Mouse (Mus musculus) liver, embryonic 16.5 days (tissue): Measurements from ENCODE around the gene Nol3. TPM values are rescaled to one million over a fixed set of nuclear protein-coding genes. Genes with fewer than 3 reads are reported as not detected.
"Not testable (repeated sequence)": the region's sequence is repeated elsewhere in the genome, so short reads cannot be mapped to it uniquely, and the experiment has no call there.

ENCODE experiments used
- ATAC-seq: fragments of 200-750 bp; cut with Nextera tagmentation; 2 replicates; pipeline ENCODE4 v1.8.0; 2017; ENCODE audit warnings: low read depth, mild to moderate bottlenecking, moderate number of reproducible peaks, moderate library complexity
- H3K27ac ChIP-seq: fragments of 300-500 bp; sonication (generic); 2 replicates; pipeline ENCODE4 v1.5.1; 2014; ENCODE audit warnings: mild to moderate bottlenecking, low read length
- H3K27me3 ChIP-seq: fragments of 300-500 bp; sonication (generic); 2 replicates; pipeline ENCODE4 v1.6.1; 2014; ENCODE audit warnings: low read depth, low read length, mixed read lengths; ENCODE audit not compliant: control insufficient read depth, insufficient read depth
- H3K36me3 ChIP-seq: fragments of 300-500 bp; sonication (generic); 2 replicates; pipeline ENCODE4 v1.6.1; 2014; ENCODE audit warnings: mild to moderate bottlenecking; ENCODE audit not compliant: control insufficient read depth, insufficient read depth
- H3K4me1 ChIP-seq: fragments of 300-500 bp; sonication (generic); 2 replicates; pipeline ENCODE4 v1.6.1; 2014; ENCODE audit warnings: low read depth, low read length, mixed read lengths; ENCODE audit not compliant: control insufficient read depth
- H3K4me2 ChIP-seq: fragments of 300-500 bp; sonication (generic); 2 replicates; pipeline ENCODE4 v1.6.1; 2014; ENCODE audit warnings: low read depth, low read length, mixed read lengths
- H3K4me3 ChIP-seq: fragments of 300-500 bp; sonication (generic); 2 replicates; pipeline ENCODE4 v1.5.1; 2014; ENCODE audit warnings: low read depth, mild to moderate bottlenecking, low read length
- H3K9ac ChIP-seq: fragments of 300-500 bp; sonication (generic); 2 replicates; pipeline ENCODE4 v1.6.1; 2014; ENCODE audit warnings: low read depth, low read length
- H3K9me3 ChIP-seq: fragments of 300-500 bp; sonication (generic); replicated peaks from 2 replicates; pipeline ENCODE4 v1.6.1; 2016; ENCODE audit warnings: low read length; ENCODE audit not compliant: control insufficient read depth
- WGBS: fragments of 180-500 bp; shearing (Covaris S2); extraction: QIAGEN DNeasy Blood & Tissue Kit; methylation state at CpG from one replicate; pipeline ENCODE4 v1.1.7; 2014; ENCODE audit not compliant: insufficient replicate concordance; 5-methylcytosine and 5-hydroxymethylcytosine counted together
- polyA plus RNA-seq: library from polyadenylated mRNA; unstranded; fragments of >200 nt; fragmentation: Nextera tagmentation; extraction: Ambion mirVana; gene quantifications from 2 replicates; pipeline ENCODE4 v1.2.1, GENCODE M21; 2015

Nol3 gene
- polyA plus RNA-seq = 0.12 and 0.19 TPM in 2 replicates

DNA sequence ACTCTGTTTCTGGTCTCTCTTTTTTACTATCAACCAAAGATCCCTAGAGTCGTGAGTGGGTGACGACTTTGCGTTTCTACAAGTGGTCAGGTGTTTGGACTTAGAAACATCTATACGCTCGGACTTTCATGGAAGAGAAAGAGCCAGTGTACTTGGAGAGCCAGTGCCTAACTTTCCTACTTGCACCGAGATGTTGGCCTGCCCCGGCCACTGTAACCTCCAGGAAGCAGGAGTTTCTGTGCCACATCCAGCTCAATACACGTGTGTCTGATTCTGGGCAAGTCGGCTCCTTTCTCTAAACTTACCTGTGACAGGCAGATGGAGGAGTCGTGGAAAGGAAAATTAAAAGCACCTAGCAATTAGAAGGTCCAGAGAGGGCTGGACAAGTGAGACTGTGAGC, at the start of gene Nol3:
Gene Nol3 (plus strand): TSS at position 301 of the 400 bp plus-strand sequence.
- peak within 1 kb of the TSS; percentile 51 for H3K4me2 ChIP-seq
- peaks cover 15% of the 10 kb centered on the region for H3K4me1 ChIP-seq
- no peak within 1 kb of the TSS for H3K27ac ChIP-seq
- H3K36me3 ChIP-seq = no peaks in the 10 kb centered on the region
- H3K4me3 ChIP-seq = peak within 1 kb of the TSS; percentile 40
- H3K9me3 ChIP-seq = no peaks in the 10 kb centered on the region
- H3K27me3 ChIP-seq = peaks cover 94% of the 10 kb centered on the region
- WGBS = 7% methylated on average over 10 of the region's 10 CpGs
- ATAC-seq = no peak
- no peak within 1 kb of the TSS for H3K9ac ChIP-seq

DNA sequence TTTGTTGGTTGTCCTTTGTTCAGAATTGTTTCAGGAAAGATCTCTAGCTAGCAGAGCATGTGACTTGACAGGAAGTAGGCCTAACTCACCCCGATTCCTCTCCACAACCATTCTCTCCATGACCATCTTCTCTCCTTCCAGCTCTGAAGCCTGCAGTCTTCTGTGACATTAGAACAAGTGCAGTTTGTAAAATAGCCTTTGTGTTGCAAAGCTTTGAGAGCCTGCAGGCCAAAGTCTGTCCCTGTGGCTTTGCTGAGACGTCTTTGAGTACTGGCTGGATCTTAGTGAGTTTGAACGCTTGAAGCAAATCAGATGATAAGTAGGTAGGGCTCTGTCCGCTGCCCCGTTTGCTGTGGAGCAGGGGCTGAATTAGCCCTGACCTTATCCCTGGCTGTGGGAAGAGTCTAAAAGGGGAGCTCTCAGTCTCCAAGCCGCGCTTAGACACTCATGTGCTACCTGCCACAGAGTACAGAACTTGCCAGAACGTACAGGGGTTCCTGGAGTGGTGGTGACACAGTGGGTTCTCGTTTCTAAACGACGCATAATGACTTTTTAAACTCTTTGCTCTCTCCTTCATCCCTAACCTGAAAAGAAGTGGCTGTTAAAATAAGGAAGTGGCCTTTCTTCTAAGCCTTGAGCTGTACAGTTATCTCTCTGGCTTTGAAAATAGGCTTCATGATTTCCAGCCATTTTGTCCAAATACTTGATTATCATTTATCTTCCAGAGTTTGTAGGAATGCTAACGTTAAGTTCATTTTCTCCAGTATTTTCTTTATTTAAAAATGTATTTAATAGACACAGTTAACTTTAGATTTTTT, 44.2 kb upstream of the Nol3 start:
- no peak overlapping the region for H3K27ac ChIP-seq
- WGBS = 61% methylated on average over 12 of the region's 12 CpGs
- H3K36me3 ChIP-seq = peaks cover 9% of the 10 kb centered on the region; the same call in 1 of the 2 replicates

DNA sequence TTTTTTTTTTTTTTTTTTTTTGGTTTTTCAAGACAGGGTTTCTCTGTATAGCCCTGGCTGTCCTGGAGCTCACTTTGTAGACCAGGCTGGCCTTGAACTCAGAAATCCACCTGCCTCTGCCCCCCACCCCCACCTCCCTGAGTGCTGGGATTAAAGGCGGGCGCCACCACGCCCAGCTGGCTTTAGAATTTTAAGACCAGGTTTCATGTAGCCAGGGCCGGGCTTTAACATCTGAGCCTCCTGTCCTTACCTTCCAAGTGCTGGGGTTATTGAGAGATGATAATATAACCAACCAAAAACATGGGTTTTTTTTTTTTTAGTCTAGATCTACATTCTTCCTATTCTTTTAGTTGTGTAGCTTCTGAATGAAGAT, 43.6 kb upstream of the Nol3 start:
- H3K4me1 ChIP-seq = peaks cover 20% of the 10 kb centered on the region
- H3K9me3 ChIP-seq, H3K4me3 ChIP-seq, H3K4me2 ChIP-seq, H3K36me3 ChIP-seq, ATAC-seq, H3K27me3 ChIP-seq, H3K9ac ChIP-seq, H3K27ac ChIP-seq: not testable (repeated sequence)
- 73% methylated on average over 4 of the region's 4 CpGs for WGBS

More for the DNA sequence above, 44.2 kb upstream of the Nol3 start:
- Histone ChIP-seq H3K4me2 (no peak overlapping the region), H3K9me3 (no peaks in the 10 kb centered on the region), H3K27me3 (no peaks in the 10 kb centered on the region), H3K4me1 (peaks cover 20% of the 10 kb centered on the region), H3K9ac (no peak overlapping the region), H3K4me3 (no peak overlapping the region)
- no peak for ATAC-seq

DNA sequence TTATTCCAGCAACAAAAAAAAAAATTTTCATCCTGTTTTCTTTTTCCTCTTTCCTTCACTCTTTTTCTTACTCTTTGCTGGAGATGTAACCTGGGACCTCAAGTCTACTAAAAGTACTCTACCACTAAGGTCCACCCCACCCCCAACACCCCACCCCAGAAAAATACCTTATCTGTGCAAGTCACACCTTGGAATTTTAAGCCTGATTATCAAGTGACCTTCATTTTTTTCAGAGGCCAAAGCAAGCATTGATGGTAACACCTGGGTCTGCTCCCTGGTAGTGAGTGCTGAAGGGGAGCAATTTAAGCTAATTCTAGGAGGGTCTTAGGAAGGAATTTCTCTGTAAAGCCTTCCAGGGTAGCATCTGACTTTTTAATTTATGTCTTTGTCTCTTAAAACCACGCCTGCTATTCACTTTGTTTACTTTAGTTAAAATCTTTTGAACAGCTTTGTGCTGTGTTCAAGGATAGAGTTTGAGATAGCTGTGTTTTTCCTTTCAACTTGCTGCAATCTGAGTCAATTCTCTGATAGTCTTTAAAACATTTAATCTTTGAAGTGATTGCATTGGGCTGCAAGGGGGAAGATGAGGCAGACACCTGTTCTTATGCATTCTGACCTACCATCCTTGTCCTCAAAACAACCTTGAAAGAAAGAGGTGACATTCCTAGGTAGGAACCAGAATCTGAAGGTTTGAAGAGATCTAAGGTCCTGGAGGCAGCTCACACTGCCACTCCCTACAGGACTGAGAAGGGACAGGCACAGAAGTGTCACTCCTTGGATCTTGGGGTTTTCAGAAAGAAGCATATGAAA, 42.6 kb upstream of the Nol3 start:
- Histone ChIP-seq H3K27ac (no peak overlapping the region), H3K36me3 (peaks cover 9% of the 10 kb centered on the region; the same call in 1 of the 2 replicates), H3K4me1 (peaks cover 20% of the 10 kb centered on the region), H3K27me3 (no peaks in the 10 kb centered on the region), H3K9ac (no peak overlapping the region), H3K4me2 (peak overlapping the region; percentile 10; the same call in 1 of the 2 replicates), H3K4me3 (no peak overlapping the region), H3K9me3 (no peaks in the 10 kb centered on the region)
- WGBS = 27% methylated on average over 1 of the region's 1 CpGs
- ATAC-seq = peak; percentile 43; the same call in 1 of the 2 replicates

DNA sequence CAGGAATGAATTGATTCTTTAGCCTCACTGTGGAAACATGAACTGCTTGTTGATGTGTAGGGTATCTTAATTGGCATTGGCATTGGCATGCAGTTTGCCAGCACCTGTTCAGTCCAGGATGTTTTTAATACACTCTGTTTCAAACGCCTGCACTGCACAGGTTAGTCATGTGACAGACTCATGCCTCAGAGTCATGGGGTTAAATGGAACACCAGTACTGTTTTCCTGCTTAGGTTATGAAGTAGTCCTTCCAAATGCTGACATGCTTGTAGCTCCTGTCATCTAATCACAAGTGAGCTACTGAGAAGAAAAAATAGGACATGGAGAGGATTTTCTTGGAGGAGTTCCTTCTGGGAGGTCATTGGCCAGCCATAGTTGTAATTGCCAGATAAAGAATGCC, 40.7 kb upstream of the Nol3 start:
- Histone ChIP-seq H3K27ac (no peak overlapping the region), H3K27me3 (no peaks in the 10 kb centered on the region), H3K4me1 (peaks cover 20% of the 10 kb centered on the region), H3K4me2 (no peak overlapping the region), H3K9ac (no peak overlapping the region), H3K36me3 (peaks cover 18% of the 10 kb centered on the region), H3K4me3 (no peak overlapping the region), H3K9me3 (no peaks in the 10 kb centered on the region)
- no peak for ATAC-seq
- 59% methylated on average over 1 of the region's 1 CpGs for WGBS

DNA sequence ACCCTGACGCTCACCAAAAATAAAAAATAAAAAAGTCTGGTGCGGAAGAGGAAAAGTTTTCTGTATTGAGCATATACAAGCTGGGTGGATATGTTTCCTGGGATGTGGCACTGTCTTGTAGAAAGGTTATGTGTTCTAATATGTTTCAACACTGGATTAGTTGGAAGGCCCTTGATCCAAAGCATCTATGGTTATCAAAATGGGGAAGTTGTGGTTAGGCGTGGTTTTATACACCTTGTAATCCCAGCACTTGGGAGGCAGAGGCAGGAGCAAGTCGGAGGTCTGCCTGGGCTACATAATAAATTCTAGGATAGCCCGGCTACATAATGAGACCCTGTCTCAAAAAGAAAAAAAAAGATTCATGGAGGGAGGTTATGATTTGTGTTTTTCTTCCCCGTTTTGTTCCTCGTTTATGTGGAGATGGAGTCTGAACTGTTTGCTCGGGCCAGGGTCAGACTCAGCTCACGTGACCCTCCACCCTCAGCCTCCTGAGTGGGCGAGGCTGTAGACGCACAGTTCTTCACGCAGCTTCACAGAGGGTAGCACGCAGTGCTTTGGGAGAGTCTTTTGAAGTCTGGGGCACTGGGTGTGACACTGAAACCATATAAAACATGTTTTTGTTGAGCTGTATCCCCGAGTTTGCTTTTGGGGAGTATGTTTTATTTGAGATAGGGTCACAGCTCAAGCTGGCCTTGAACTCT, 38.3 kb upstream of the Nol3 start:
- no peak overlapping the region for H3K4me3 ChIP-seq
- 72% methylated on average over 14 of the region's 14 CpGs for WGBS
- H3K9me3 ChIP-seq = no peaks in the 10 kb centered on the region
- no peak for ATAC-seq
- H3K9ac ChIP-seq = no peak overlapping the region
- no peak overlapping the region for H3K4me2 ChIP-seq
- peaks cover 26% of the 10 kb centered on the region for H3K36me3 ChIP-seq
- H3K4me1 ChIP-seq = peaks cover 12% of the 10 kb centered on the region
- H3K27ac ChIP-seq = no peak overlapping the region
- no peaks in the 10 kb centered on the region for H3K27me3 ChIP-seq

DNA sequence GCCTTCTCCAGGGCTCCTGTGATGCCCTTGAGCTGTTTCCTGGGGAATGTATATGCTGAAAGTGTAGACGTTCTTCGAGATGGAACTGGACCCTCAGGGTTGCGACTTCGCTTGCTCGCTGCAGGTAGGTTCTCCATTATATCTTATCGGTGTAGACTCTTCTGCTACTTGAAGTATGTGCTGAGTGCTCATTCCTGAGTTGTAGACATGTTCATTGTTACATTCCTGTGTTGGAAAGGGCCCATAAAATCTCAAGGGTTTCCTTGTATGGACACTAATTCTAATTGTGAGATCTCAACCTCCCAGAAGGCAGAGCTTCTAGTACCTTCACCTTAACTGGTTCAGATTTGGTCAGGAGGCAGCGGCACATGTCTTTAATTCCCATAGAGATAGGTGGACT, 34.9 kb upstream of the Nol3 start:
- Histone ChIP-seq H3K4me2 (no peak overlapping the region), H3K9ac (no peak overlapping the region), H3K9me3 (no peaks in the 10 kb centered on the region), H3K4me3 (no peak overlapping the region), H3K27ac (no peak overlapping the region), H3K4me1 (no peaks in the 10 kb centered on the region), H3K27me3 (no peaks in the 10 kb centered on the region), H3K36me3 (peaks cover 19% of the 10 kb centered on the region)
- 91% methylated on average over 7 of the region's 7 CpGs for WGBS
- no peak for ATAC-seq

DNA sequence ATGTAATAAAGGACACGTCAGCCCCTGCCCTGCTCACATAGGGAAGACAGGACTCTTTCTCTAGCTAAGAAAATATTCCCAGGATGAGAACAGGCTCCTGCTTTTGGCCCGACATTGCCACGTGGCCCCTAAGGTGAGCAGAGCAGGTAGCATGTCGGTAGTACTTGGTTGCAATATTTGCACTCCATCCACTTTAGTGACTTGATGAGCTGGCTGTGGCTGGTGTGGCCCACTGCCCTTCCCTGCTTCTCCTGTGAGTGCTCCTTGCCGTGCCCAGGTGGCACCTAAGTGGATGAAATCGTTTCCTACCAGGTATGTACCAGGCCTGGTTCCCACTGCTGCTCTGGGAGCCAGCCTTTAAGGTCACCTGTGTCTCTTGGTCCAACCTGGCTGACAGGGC, 24.0 kb upstream of the Nol3 start:
- Histone ChIP-seq H3K27me3 (no peaks in the 10 kb centered on the region), H3K4me3 (no peak overlapping the region), H3K4me1 (peaks cover 31% of the 10 kb centered on the region), H3K27ac (no peak overlapping the region), H3K9ac (no peak overlapping the region), H3K36me3 (peaks cover 40% of the 10 kb centered on the region), H3K4me2 (no peak overlapping the region), H3K9me3 (no peaks in the 10 kb centered on the region)
- no peak for ATAC-seq
- 81% methylated on average over 6 of the region's 6 CpGs for WGBS
